Mouse (Mus musculus): ENCODE data around the gene Setd2. TPM values are rescaled to one million over a fixed set of nuclear protein-coding genes. Genes with fewer than 3 reads are reported as not detected.
A peak's percentile ranks its signal among the peaks of the same experiment; 100 is the strongest.

The Setd2 gene
- polyA plus RNA-seq, 1 experiment, result 11.6 TPM

DNA sequence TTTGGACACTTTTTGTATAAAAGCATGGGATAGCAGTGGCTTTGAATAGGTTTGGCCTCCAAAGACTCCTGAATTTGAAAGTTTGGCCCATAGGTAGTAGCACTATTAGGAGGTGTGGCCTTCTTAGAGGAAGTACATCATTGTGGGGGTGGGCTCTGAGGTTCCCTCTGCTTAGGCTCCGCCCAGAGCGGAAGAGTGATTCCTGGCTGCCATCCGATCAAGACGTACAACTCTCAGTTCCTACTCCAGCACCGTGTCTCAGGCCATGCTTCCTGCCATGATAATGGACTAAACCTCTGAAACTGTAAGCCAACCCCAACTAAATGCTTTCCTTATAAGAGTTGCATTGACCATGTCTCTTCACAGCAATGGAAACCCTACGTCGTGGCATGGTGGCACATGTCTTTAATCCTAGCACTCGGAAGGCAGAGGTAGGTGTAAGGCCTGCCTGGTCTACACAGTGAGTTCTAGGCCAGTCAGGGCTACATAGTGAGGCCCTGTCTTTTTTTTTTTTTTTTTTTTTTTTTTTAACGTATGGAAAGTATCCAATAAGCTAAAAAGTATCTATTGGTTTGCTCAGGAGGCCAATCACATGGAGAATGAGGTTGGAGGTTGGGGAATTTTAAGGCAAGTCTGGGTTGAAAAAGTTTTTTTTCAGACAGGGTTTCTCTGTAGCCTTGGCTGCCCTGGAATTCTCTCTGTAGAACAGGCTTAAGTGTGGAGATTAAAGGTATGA lies 3.2 kb upstream of the Setd2 start:
- no peak overlapping the region for H3ac ChIP-seq (ENCODE audit: control insufficient read depth, insufficient read length)
- peaks cover 13% of the 10 kb centered on the region for H3K79me2 ChIP-seq (ENCODE audit: control insufficient read depth, insufficient read depth)
- H3K4me2 ChIP-seq (ENCODE audit: low read depth), result no peak overlapping the region
- H3K4me3 ChIP-seq, result no peak overlapping the region
- H3K27me3 ChIP-seq (ENCODE audit: control insufficient read depth, insufficient read depth, insufficient read length), result peaks cover 5% of the 10 kb centered on the region
- no peak for TF ChIP-seq CEBPB (IDR thresholded peaks at IDR 0.05; ENCODE audit: insufficient read depth, poor library complexity, severe bottlenecking)
- no peak for TF ChIP-seq E2F4 (IDR thresholded peaks at IDR 0.05; ENCODE audit: insufficient read depth)
- TF ChIP-seq POLR2A (IDR thresholded peaks at IDR 0.05; ENCODE audit: insufficient read length, low read depth), result no peak
- no peak for TF ChIP-seq REST (IDR thresholded peaks at IDR 0.05; ENCODE audit: insufficient read depth, insufficient read length)
- no peak for TF ChIP-seq MYOD1 (IDR thresholded peaks at IDR 0.05; ENCODE audit: control insufficient read depth in 1 of 3, insufficient read length in 2 of 3, low read depth in 2 of 3)
- TF ChIP-seq TCF3 (IDR thresholded peaks at IDR 0.05; ENCODE audit: insufficient read length, low read depth), result no peak
- TF ChIP-seq USF1 (IDR thresholded peaks at IDR 0.05; ENCODE audit: low read depth), result no peak
- no peak for TF ChIP-seq SRF (IDR thresholded peaks at IDR 0.05; ENCODE audit: control insufficient read depth, insufficient read length, low read depth)
- no peak for TF ChIP-seq POLR2AphosphoS2 (IDR thresholded peaks at IDR 0.05; ENCODE audit: insufficient read length, low read depth)
- no peak for TF ChIP-seq MAX (IDR thresholded peaks at IDR 0.05; ENCODE audit: low read depth)
- TF ChIP-seq MYOG (IDR thresholded peaks at IDR 0.05; ENCODE audit: control insufficient read depth in 1 of 3, insufficient read depth in 1 of 3, insufficient read length in 2 of 3, low read depth in 2 of 3), result no peak
- no peak for TF ChIP-seq TCF12 (IDR thresholded peaks at IDR 0.05; ENCODE audit: insufficient read depth, poor library complexity, severe bottlenecking)
- H3K36me3 ChIP-seq (ENCODE audit: control insufficient read depth, insufficient read depth), result no peaks in the 10 kb centered on the region

DNA sequence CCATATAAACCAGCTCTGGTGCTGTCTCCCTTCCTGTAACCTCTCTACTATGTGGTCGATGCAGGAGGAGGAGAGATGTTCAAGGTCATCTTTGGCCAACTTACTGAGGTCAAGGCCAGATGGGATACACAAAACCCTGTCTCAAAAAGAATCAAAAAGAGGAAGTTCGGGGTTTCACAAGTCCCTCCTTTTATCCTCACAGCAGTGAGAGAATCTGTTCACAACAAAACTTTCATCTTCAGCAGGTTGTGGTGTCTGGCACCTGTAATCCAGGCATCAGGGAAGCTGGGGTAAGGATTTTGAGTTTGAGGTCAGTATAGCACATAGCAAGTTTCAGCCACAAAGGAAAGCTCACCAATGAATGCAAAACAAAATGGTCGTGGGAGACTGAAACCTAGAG lies 1.7 kb upstream of the Setd2 start:
- no peaks in the 10 kb centered on the region for H3K36me3 ChIP-seq (ENCODE audit: control insufficient read depth, insufficient read depth)
- H3K4me3 ChIP-seq, result no peak overlapping the region
- peak overlapping the region; percentile 80 for H3K4me2 ChIP-seq (ENCODE audit: low read depth)
- no peak overlapping the region for H3ac ChIP-seq (ENCODE audit: control insufficient read depth, insufficient read length)
- H3K27me3 ChIP-seq (ENCODE audit: control insufficient read depth, insufficient read depth, insufficient read length), result no peaks in the 10 kb centered on the region
- TF ChIP-seq MYOD1 (IDR thresholded peaks at IDR 0.05; ENCODE audit: control insufficient read depth in 1 of 3, insufficient read length in 2 of 3, low read depth in 2 of 3) (no peak), SRF (IDR thresholded peaks at IDR 0.05; ENCODE audit: control insufficient read depth, insufficient read length, low read depth) (no peak), CEBPB (IDR thresholded peaks at IDR 0.05; ENCODE audit: insufficient read depth, poor library complexity, severe bottlenecking) (no peak), E2F4 (IDR thresholded peaks at IDR 0.05; ENCODE audit: insufficient read depth) (no peak), MAX (IDR thresholded peaks at IDR 0.05; ENCODE audit: low read depth) (no peak), MYOG (IDR thresholded peaks at IDR 0.05; ENCODE audit: control insufficient read depth in 1 of 3, insufficient read depth in 1 of 3, insufficient read length in 2 of 3, low read depth in 2 of 3) (no peak), POLR2A (IDR thresholded peaks at IDR 0.05; ENCODE audit: insufficient read length, low read depth) (no peak), REST (IDR thresholded peaks at IDR 0.05; ENCODE audit: insufficient read depth, insufficient read length) (no peak)
- H3K79me2 ChIP-seq (ENCODE audit: control insufficient read depth, insufficient read depth), result peaks cover 28% of the 10 kb centered on the region

- TF ChIP-seq REST (IDR thresholded peaks at IDR 0.05; ENCODE audit: insufficient read depth, insufficient read length), result no peak
- no peak for TF ChIP-seq MYOD1 (IDR thresholded peaks at IDR 0.05; ENCODE audit: control insufficient read depth in 1 of 3, insufficient read length in 2 of 3, low read depth in 2 of 3)
- no peak for TF ChIP-seq POLR2A (IDR thresholded peaks at IDR 0.05; ENCODE audit: insufficient read length, low read depth)
- no peak for TF ChIP-seq POLR2AphosphoS2 (IDR thresholded peaks at IDR 0.05; ENCODE audit: insufficient read length, low read depth)
- no peak for TF ChIP-seq CEBPB (IDR thresholded peaks at IDR 0.05; ENCODE audit: insufficient read depth, poor library complexity, severe bottlenecking)
- no peak for TF ChIP-seq SRF (IDR thresholded peaks at IDR 0.05; ENCODE audit: control insufficient read depth, insufficient read length, low read depth)
- no peak for TF ChIP-seq TCF12 (IDR thresholded peaks at IDR 0.05; ENCODE audit: insufficient read depth, poor library complexity, severe bottlenecking)
- TF ChIP-seq E2F4 (IDR thresholded peaks at IDR 0.05; ENCODE audit: insufficient read depth), result no peak
- TF ChIP-seq MAX (IDR thresholded peaks at IDR 0.05; ENCODE audit: low read depth), result no peak
- TF ChIP-seq TCF3 (IDR thresholded peaks at IDR 0.05; ENCODE audit: insufficient read length, low read depth), result no peak
- TF ChIP-seq USF1 (IDR thresholded peaks at IDR 0.05; ENCODE audit: low read depth), result no peak
- no peak for TF ChIP-seq MYOG (IDR thresholded peaks at IDR 0.05; ENCODE audit: control insufficient read depth in 1 of 3, insufficient read depth in 1 of 3, insufficient read length in 2 of 3, low read depth in 2 of 3)
- Histone ChIP-seq H3K79me2 (ENCODE audit: control insufficient read depth, insufficient read depth) (peaks cover 34% of the 10 kb centered on the region), H3K27me3 (ENCODE audit: control insufficient read depth, insufficient read depth, insufficient read length) (no peaks in the 10 kb centered on the region), H3K4me3 (peak overlapping the region; percentile 74), H3K4me2 (ENCODE audit: low read depth) (peak overlapping the region; percentile 80), H3ac (ENCODE audit: control insufficient read depth, insufficient read length) (peak overlapping the region; percentile 98), H3K36me3 (ENCODE audit: control insufficient read depth, insufficient read depth) (no peaks in the 10 kb centered on the region)
Measured at GRCm38 (mm10) chr9:110531151-110531791, 1.1 kb upstream of the Setd2 start.

DNA sequence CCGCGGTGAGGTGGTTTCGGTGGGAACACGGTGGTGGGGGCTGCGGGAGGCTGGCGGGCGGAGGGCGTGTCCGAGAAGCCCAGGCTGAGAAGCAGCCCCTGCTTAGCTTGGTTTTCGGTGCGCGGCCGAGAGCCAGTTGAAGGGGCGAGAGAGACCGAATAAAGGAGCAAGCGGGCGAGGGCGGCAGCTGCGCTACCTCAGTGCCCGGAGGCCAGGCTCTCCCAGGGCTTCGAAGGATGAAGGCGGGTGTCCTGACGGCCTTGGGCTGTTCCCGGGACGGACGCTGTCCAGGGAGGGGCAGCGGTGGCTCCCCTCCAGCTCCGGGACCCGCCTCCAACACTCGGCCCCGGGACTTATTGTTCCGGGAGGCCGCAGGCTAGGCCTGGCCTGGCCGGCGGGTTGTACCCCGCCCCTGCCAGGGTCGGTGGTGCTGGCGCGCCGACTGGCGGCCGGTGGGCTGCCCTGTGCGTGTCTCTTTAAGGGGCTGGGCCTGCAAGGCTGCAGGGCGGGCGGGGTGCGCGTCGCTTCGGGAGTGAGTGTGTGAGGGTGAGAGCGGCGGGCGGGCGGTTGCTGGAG lies 395 bp upstream of the Setd2 start:
- TF ChIP-seq CEBPB (IDR thresholded peaks at IDR 0.05; ENCODE audit: insufficient read depth, poor library complexity, severe bottlenecking), result no peak
- peak; percentile 40 for TF ChIP-seq SRF (IDR thresholded peaks at IDR 0.05; ENCODE audit: control insufficient read depth, insufficient read length, low read depth)
- TF ChIP-seq E2F4 (IDR thresholded peaks at IDR 0.05; ENCODE audit: insufficient read depth), result no peak
- TF ChIP-seq USF1 (IDR thresholded peaks at IDR 0.05; ENCODE audit: low read depth), result no peak
- TF ChIP-seq MYOD1 (IDR thresholded peaks at IDR 0.05; ENCODE audit: control insufficient read depth in 1 of 3, insufficient read length in 2 of 3, low read depth in 2 of 3), result no peak
- TF ChIP-seq TCF3 (IDR thresholded peaks at IDR 0.05; ENCODE audit: insufficient read length, low read depth), result no peak
- TF ChIP-seq POLR2AphosphoS2 (IDR thresholded peaks at IDR 0.05; ENCODE audit: insufficient read length, low read depth), result peak; percentile 73
- TF ChIP-seq MYOG (IDR thresholded peaks at IDR 0.05; ENCODE audit: control insufficient read depth in 1 of 3, insufficient read depth in 1 of 3, insufficient read length in 2 of 3, low read depth in 2 of 3), result peak in 1 of 3 experiments; percentile 27
- TF ChIP-seq REST (IDR thresholded peaks at IDR 0.05; ENCODE audit: insufficient read depth, insufficient read length), result no peak
- no peak for TF ChIP-seq TCF12 (IDR thresholded peaks at IDR 0.05; ENCODE audit: insufficient read depth, poor library complexity, severe bottlenecking)
- TF ChIP-seq POLR2A (IDR thresholded peaks at IDR 0.05; ENCODE audit: insufficient read length, low read depth), result peak; percentile 77
- TF ChIP-seq MAX (IDR thresholded peaks at IDR 0.05; ENCODE audit: low read depth), result no peak
- Histone ChIP-seq H3K79me2 (ENCODE audit: control insufficient read depth, insufficient read depth) (peaks cover 41% of the 10 kb centered on the region), H3K36me3 (ENCODE audit: control insufficient read depth, insufficient read depth) (no peaks in the 10 kb centered on the region), H3K27me3 (ENCODE audit: control insufficient read depth, insufficient read depth, insufficient read length) (no peaks in the 10 kb centered on the region), H3K4me2 (ENCODE audit: low read depth) (peak overlapping the region; percentile 80), H3K4me3 (peak overlapping the region; percentile 74), H3ac (ENCODE audit: control insufficient read depth, insufficient read length) (peak overlapping the region; percentile 98)
